Comparison of ENCODE assay signal across 8 mouse cellular contexts in genomic region chr8:105305211-105306145, GRCm38 (mm10). TPM values are rescaled to one million over a fixed set of nuclear protein-coding genes. Genes with fewer than 3 reads are reported as not detected.
DNase-seq lines count a peak whose midpoint lies in the region; ATAC-seq and TF ChIP-seq lines count a peak whose summit lies in the region.

Gene Elmo3, plus strand, starts transcription at chr8:105305601.

- H3K4me3 ChIP-seq in CH12.LX (replicated peaks in 1 of 3; ENCODE audit: low read depth in 2 of 3, low read length in 2 of 3, poor library complexity in 1 of 3): peak within 1 kb of the TSS in 1 of 3 experiments; percentile 18
- H3K4me3 ChIP-seq in heart, embryonic 15.5 days: peak within 1 kb of the TSS; percentile 43
- H3K4me3 ChIP-seq in lung, postnatal 0 days (ENCODE audit: low read depth, low read length): peak within 1 kb of the TSS; percentile 33

- peak; percentile 52 for ATAC-seq in Patski
- ATAC-seq in heart, embryonic 15.5 days (replicated peaks; ENCODE audit: insufficient number of reproducible peaks, insufficient read depth, low FRiP score, low read depth): peak; percentile 54
- peak; percentile 93 for ATAC-seq in lung, postnatal 0 days

- POLR2A ChIA-PET in Patski (lab: Charles Lee): interaction anchor here (0.8 to 1.8 kb wide), 3 partner anchors 15 to 23 kb away, joined by 3 to 6 read pairs (median 4); partner anchors contain the start of gene 4931428F04Rik

- H3K27me3 ChIP-seq in CH12.LX (replicated peaks) (no peaks in the 10 kb centered on the region), Patski (no peaks in the 10 kb centered on the region)
- no peaks in the 10 kb centered on the region for H3K27me3 ChIP-seq in heart, embryonic 15.5 days
- H3K27me3 ChIP-seq in lung, postnatal 0 days (replicated peaks; ENCODE audit: insufficient read depth, low read length): no peaks in the 10 kb centered on the region

- peaks cover 4 to 54% of the 10 kb centered on the region in 2 experiments for H3K4me1 ChIP-seq in CH12.LX (ENCODE audit: control insufficient read depth in 1 of 2, insufficient read depth in 2 of 2)
- H3K4me1 ChIP-seq in heart, embryonic 15.5 days (replicated peaks): peaks cover 35% of the 10 kb centered on the region
- H3K4me1 ChIP-seq in lung, postnatal 0 days (ENCODE audit: insufficient read depth, low read depth, low read length): peaks cover 11% of the 10 kb centered on the region; the same call in 1 of the 2 replicates

- H3K79me2 ChIP-seq in CH12.LX (replicated peaks; ENCODE audit: control insufficient read depth, extremely low read depth, insufficient read depth, poor library complexity, severe bottlenecking): peaks cover 1% of the 10 kb centered on the region; the same call in 1 of the 2 replicates

- H3K27ac ChIP-seq in CH12.LX (ENCODE audit: insufficient read depth, low read depth): peak within 1 kb of the TSS; percentile 61; the same call in 1 of the 2 replicates
- H3K27ac ChIP-seq in heart, embryonic 15.5 days: peak within 1 kb of the TSS; percentile 68
- H3K27ac ChIP-seq in lung, postnatal 0 days (ENCODE audit: low read length): peak within 1 kb of the TSS; percentile 87

- TF ChIP-seq EP300 in CH12.LX (IDR thresholded peaks at IDR 0.05; ENCODE audit: low read length): no peak
- TF ChIP-seq EP300 in lung, postnatal 0 days (IDR thresholded peaks at IDR 0.05): no peak

- CTCF ChIA-PET in Patski (lab: Charles Lee): interaction anchor here (0.8 kb wide), 1 partner anchor 16 kb away, joined by 3 read pairs; no protein-coding TSS in a partner anchor

- in situ Hi-C loops in CH12.LX (cut with MboI; ENCODE audit: low pct_ligation_motif_present, low pct_unique_long_range_greater_than_20kb, low sequenced_read_pairs): no loop called here
- in situ Hi-C loops in Patski (cut with MboI; ENCODE audit: low pct_unique_long_range_greater_than_20kb): no loop called here

- TF ChIP-seq RAD21 in CH12.LX (IDR thresholded peaks at IDR 0.05; ENCODE audit: low read depth, low read length): no peak

- no peaks in the 10 kb centered on the region for H3K9me3 ChIP-seq in CH12.LX (replicated peaks; ENCODE audit: low read length)
- H3K9me3 ChIP-seq in heart, embryonic 15.5 days (replicated peaks): no peaks in the 10 kb centered on the region
- no peaks in the 10 kb centered on the region for H3K9me3 ChIP-seq in lung, postnatal 0 days (ENCODE audit: low read length)

- TF ChIP-seq CTCF in CH12.LX (conservative IDR thresholded peaks at IDR 0.05 in 1 of 2, IDR thresholded peaks at IDR 0.05 in 1 of 2; ENCODE audit: low read depth in 2 of 2, low read length in 2 of 2): no peak
- TF ChIP-seq CTCF in Patski (IDR thresholded peaks at IDR 0.05): no peak
- peak; percentile 29; the same call in 1 of the 2 replicates for TF ChIP-seq CTCF in lung, postnatal 0 days (IDR thresholded peaks at IDR 0.05)

- H3K4me2 ChIP-seq in CH12.LX (ENCODE audit: insufficient read depth, low read depth, poor library complexity, severe bottlenecking): no peak within 1 kb of the TSS
- peak within 1 kb of the TSS; percentile 83 for H3K4me2 ChIP-seq in heart, embryonic 15.5 days
- H3K4me2 ChIP-seq in lung, postnatal 0 days (replicated peaks; ENCODE audit: low read depth, low read length): peak within 1 kb of the TSS; percentile 59

- dilution Hi-C loops in CH12.LX (cut with MboI; ENCODE audit: extremely low pct_ligation_motif_present, extremely low pct_unique_long_range_greater_than_20kb, low sequenced_read_pairs): no loop called here

- peaks cover 89 to 97% of the 10 kb centered on the region in 2 experiments for H3K36me3 ChIP-seq in CH12.LX (replicated peaks in 1 of 2; ENCODE audit: control insufficient read depth in 1 of 2, insufficient read depth in 1 of 2, low read length in 1 of 2)
- peaks cover 44% of the 10 kb centered on the region for H3K36me3 ChIP-seq in heart, embryonic 15.5 days
- H3K36me3 ChIP-seq in lung, postnatal 0 days (ENCODE audit: insufficient read depth, low read length): peaks cover 30% of the 10 kb centered on the region

- DNase-seq in CH12.LX (ENCODE audit: extremely low read depth) (no peak), Patski (ENCODE audit: low read depth, low spot score) (no peak), adipocyte (ENCODE audit: low spot score) (no peak)
- DNase-seq in embryo, embryonic 10.5 days (ENCODE audit: low spot score): peak; percentile 54
- peak; percentile 87 for DNase-seq in kidney, postnatal 10 days
- peak; percentile 91 for DNase-seq in lung, postnatal 0 days (ENCODE audit: low spot score)
- DNase-seq in ovary, postnatal 36 days (ENCODE audit: low spot score): peak; percentile 68

- WGBS in heart, embryonic 15.5 days: 7% methylated on average over 30 of the region's 30 CpGs
- 7% methylated on average over 28 of the region's 30 CpGs for WGBS in lung, postnatal 0 days

- TF ChIP-seq POLR2A in CH12.LX (IDR thresholded peaks at IDR 0.05; ENCODE audit: low read depth, low read length): peak; percentile 27; the same call in 1 of the 2 replicates

- H3K9ac ChIP-seq in CH12.LX (ENCODE audit: insufficient read depth, low read depth): no peak within 1 kb of the TSS
- H3K9ac ChIP-seq in heart, embryonic 15.5 days: peak within 1 kb of the TSS; percentile 56
- H3K9ac ChIP-seq in lung, postnatal 0 days (replicated peaks; ENCODE audit: low read depth): 0 out of 2 replicates have a peak within 1 kb of the TSS, but pooled peaks have one; percentile 16

TF ChIP-seq in CH12.LX, 34 proteins besides CTCF, POLR2A, EP300 and RAD21:
- TF ChIP-seq E2F4 (IDR thresholded peaks at IDR 0.05; ENCODE audit: insufficient replicate concordance, low read depth, low read length) (no peak), UBTF (IDR thresholded peaks at IDR 0.05; ENCODE audit: low read depth, low read length) (no peak), NRF1 (IDR thresholded peaks at IDR 0.05; ENCODE audit: low read depth, low read length) (no peak), KAT2A (IDR thresholded peaks at IDR 0.05; ENCODE audit: insufficient replicate concordance, low read length) (no peak), CHD2 (IDR thresholded peaks at IDR 0.05; ENCODE audit: low read length) (no peak), MAFK (IDR thresholded peaks at IDR 0.05; ENCODE audit: insufficient replicate concordance, low read length) (no peak), ZC3H11A (IDR thresholded peaks at IDR 0.05; ENCODE audit: low read depth, low read length) (no peak), NELFE (IDR thresholded peaks at IDR 0.05; ENCODE audit: low read depth, low read length) (no peak), ZNF384 (IDR thresholded peaks at IDR 0.05; ENCODE audit: low read depth, low read length) (no peak), HCFC1 (IDR thresholded peaks at IDR 0.05; ENCODE audit: low read depth, low read length) (no peak)

RNA-seq across cellular contexts. Expression of gene Elmo3, which starts in this region (rescaled TPM):
- total RNA-seq in CH12.LX (2012; rRNA removed) (1.4 and 1.6 TPM in 2 replicates), CH12.LX (2014; rRNA removed) (0.72 and 0.77 TPM in 2 replicates)
- polyA plus RNA-seq in CH12.LX (2012; ENCODE audit: insufficient read length, low read depth) (1.3 and 2.4 TPM in 2 replicates), Patski (2021) (7.2 TPM)
- 2.3 and 4.6 TPM in 2 replicates for polyA plus RNA-seq in heart, embryonic 15.5 days (2015; fragmentation: Nextera tagmentation; extraction: Ambion mirVana)
- 22.3 and 23.0 TPM in 2 replicates for polyA plus RNA-seq in lung, postnatal 0 days (2015; fragmentation: Nextera tagmentation; extraction: Ambion mirVana)

Comparison
In these comparisons a context has a peak if more than half of its experiments do, and no peak if none do; other contexts are left out.
1. DNase-seq: peak in embryo, embryonic 10.5 days (single experiment), kidney, postnatal 10 days (single experiment), lung, postnatal 0 days (single experiment) and ovary, postnatal 36 days (single experiment); none in CH12.LX (single experiment), Patski (single experiment) and adipocyte (single experiment).
2. Peak in every context shown above with its lines, with median percentiles within 50 percentile points of each other: H3K27ac ChIP-seq and ATAC-seq.